Mouse (Mus musculus): ENCODE results near the gene Brd7. TPM values are rescaled to one million over a fixed set of nuclear protein-coding genes. Genes with fewer than 3 reads are reported as not detected.

Brd7 gene
- polyA plus RNA-seq, 1 experiment from 2014 or later: 68.4 TPM

Other genes starting within 250 kb of the Brd7 start
- gene Cnep1r1, start 243.4 kb downstream of the Brd7 start, polyA plus RNA-seq (2014; fragmentation: Nextera tagmentation; extraction: Ambion mirVana): 44.3 and 48.3 TPM in 2 replicates
- 54.8 and 57.6 TPM in 2 replicates for gene Heatr3, start 224.3 kb downstream of the Brd7 start, polyA plus RNA-seq (2014; fragmentation: Nextera tagmentation; extraction: Ambion mirVana)
- gene Tent4b, start 163.0 kb downstream of the Brd7 start, polyA plus RNA-seq (2014; fragmentation: Nextera tagmentation; extraction: Ambion mirVana): 10.0 and 12.0 TPM in 2 replicates
- 7.3 and 7.7 TPM in 2 replicates for gene Adcy7, start 89.8 kb downstream of the Brd7 start, polyA plus RNA-seq (2014; fragmentation: Nextera tagmentation; extraction: Ambion mirVana)
- gene Nkd1, start 159.2 kb upstream of the Brd7 start, polyA plus RNA-seq (2014; fragmentation: Nextera tagmentation; extraction: Ambion mirVana): 46.4 and 50.4 TPM in 2 replicates

Measured in embryonic facial prominence, embryonic 14.5 days (tissue).